Comparison of ENCODE assay signal across 8 mouse cellular contexts in genomic region chr16:44725286-44726223, GRCm38 (mm10). TPM values are rescaled to one million over a fixed set of nuclear protein-coding genes. Genes with fewer than 3 reads are reported as not detected.
DNase-seq lines count a peak whose midpoint lies in the region; ATAC-seq and TF ChIP-seq lines count a peak whose summit lies in the region.

No protein-coding gene starts in this region.

- H3K4me3 ChIP-seq in cerebellum, adult 2 months (replicated peaks; ENCODE audit: insufficient read depth, low read depth, low read length), result no peak overlapping the region
- peak overlapping the region; percentile 87 for H3K4me3 ChIP-seq in forebrain, postnatal 0 days (ENCODE audit: low read depth, low read length)
- H3K4me3 ChIP-seq in layer of hippocampus, adult 2 months, result peak overlapping the region; percentile 77
- no peak overlapping the region for H3K4me3 ChIP-seq in lung, adult 2 months (replicated peaks; ENCODE audit: extremely low read depth, low read depth, low read length)
- H3K4me3 ChIP-seq in neural tube, embryonic 15.5 days (replicated peaks), result peak overlapping the region; percentile 87

- H3K4me2 ChIP-seq in forebrain, postnatal 0 days (ENCODE audit: low read depth), result peak overlapping the region; percentile 67
- H3K4me2 ChIP-seq in neural tube, embryonic 15.5 days, result peak overlapping the region; percentile 80

- WGBS in cerebellum, adult 2 months, result 35% methylated on average over 14 of the region's 14 CpGs
- 48% methylated on average over 14 of the region's 14 CpGs for WGBS in forebrain, postnatal 0 days
- WGBS in lung, adult 2 months, result 30% methylated on average over 14 of the region's 14 CpGs
- WGBS in neural tube, embryonic 15.5 days, result 48% methylated on average over 14 of the region's 14 CpGs

- peak; percentile 84 for TF ChIP-seq CTCF in cerebellum, adult 2 months (IDR thresholded peaks at IDR 0.05; ENCODE audit: borderline replicate concordance, insufficient read depth, low read depth, low read length)
- peak; percentile 88 for TF ChIP-seq CTCF in forebrain, postnatal 0 days (IDR thresholded peaks at IDR 0.05; ENCODE audit: low read depth)
- peak; percentile 95 for TF ChIP-seq CTCF in layer of hippocampus, adult 2 months (conservative IDR thresholded peaks at IDR 0.05)
- peak; percentile 89 for TF ChIP-seq CTCF in lung, adult 2 months (IDR thresholded peaks at IDR 0.05; ENCODE audit: insufficient read depth, low read length)

- H3K27me3 ChIP-seq in cerebellum, adult 2 months (ENCODE audit: control insufficient read depth, insufficient read depth, low read length), result no peaks in the 10 kb centered on the region
- no peaks in the 10 kb centered on the region for H3K27me3 ChIP-seq in forebrain, postnatal 0 days (ENCODE audit: insufficient read depth, low read length)
- no peaks in the 10 kb centered on the region for H3K27me3 ChIP-seq in neural tube, embryonic 15.5 days (replicated peaks)

- peak; percentile 86 for DNase-seq in Muller cell, postnatal 12 days (ENCODE audit: inconsistent ontology term)
- peak; percentile 70 to 88 for DNase-seq in cerebellum, adult 2 months
- peak; percentile 88 for DNase-seq in forebrain, postnatal 0 days
- DNase-seq in layer of hippocampus, adult 2 months (ENCODE audit: low spot score in 2 of 2), result peak; percentile 83 to 86
- DNase-seq in lung, adult 2 months, result peak; percentile 47
- DNase-seq in thymus, postnatal 0 days (ENCODE audit: low spot score), result peak; percentile 74

- H3K36me3 ChIP-seq in forebrain, postnatal 0 days (ENCODE audit: insufficient read depth), result no peaks in the 10 kb centered on the region; the same call in 1 of the 2 replicates
- H3K36me3 ChIP-seq in neural tube, embryonic 15.5 days, result 0 out of 2 replicates have a peak, but pooled peaks cover 4% of the 10 kb centered on the region

- no peak overlapping the region for H3K27ac ChIP-seq in cerebellum, adult 2 months (ENCODE audit: insufficient read depth, low read length)
- H3K27ac ChIP-seq in forebrain, postnatal 0 days (ENCODE audit: low read depth, low read length), result 0 out of 2 replicates have a peak overlapping the region, but pooled peaks have one; percentile 90
- peak overlapping the region; percentile 94 for H3K27ac ChIP-seq in layer of hippocampus, adult 2 months
- H3K27ac ChIP-seq in neural tube, embryonic 15.5 days (replicated peaks), result peak overlapping the region; percentile 96; the same call in 1 of the 2 replicates

- peak overlapping the region; percentile 78; the same call in 1 of the 2 replicates for H3K9ac ChIP-seq in forebrain, postnatal 0 days
- peak overlapping the region; percentile 96 for H3K9ac ChIP-seq in neural tube, embryonic 15.5 days (replicated peaks)

- H3K4me1 ChIP-seq in cerebellum, adult 2 months (ENCODE audit: control insufficient read depth, insufficient read depth, low read length), result peaks cover 2% of the 10 kb centered on the region; the same call in 1 of the 2 replicates
- peaks cover 6% of the 10 kb centered on the region; the same call in 1 of the 2 replicates for H3K4me1 ChIP-seq in forebrain, postnatal 0 days (ENCODE audit: insufficient read depth)
- H3K4me1 ChIP-seq in lung, adult 2 months (ENCODE audit: control insufficient read depth, insufficient read depth, low read length), result peaks cover 9% of the 10 kb centered on the region
- peaks cover 27% of the 10 kb centered on the region for H3K4me1 ChIP-seq in neural tube, embryonic 15.5 days

- no peak for ATAC-seq in forebrain, postnatal 0 days
- peak; percentile 58 to 63; a peak in 3 of 4 replicates for ATAC-seq in hematopoietic stem cell, adult 5-6 weeks (replicated peaks in 1 of 2; ENCODE audit: insufficient read depth in 1 of 2, low FRiP score in 2 of 2, low TSS enrichment in 1 of 2, low read depth in 1 of 2, poor library complexity in 2 of 2, severe bottlenecking in 2 of 2)
- no peak for ATAC-seq in neural tube, embryonic 15.5 days (ENCODE audit: low FRiP score)

- TF ChIP-seq POLR2A in cerebellum, adult 2 months (IDR thresholded peaks at IDR 0.05; ENCODE audit: borderline replicate concordance, insufficient read depth, low read length), result no peak
- no peak for TF ChIP-seq POLR2A in lung, adult 2 months (IDR thresholded peaks at IDR 0.05; ENCODE audit: borderline replicate concordance, extremely low read depth, low read depth, low read length)

- no peaks in the 10 kb centered on the region for H3K9me3 ChIP-seq in forebrain, postnatal 0 days (ENCODE audit: low read length)
- H3K9me3 ChIP-seq in neural tube, embryonic 15.5 days (replicated peaks), result no peaks in the 10 kb centered on the region

RNA-seq across cellular contexts. Expression of gene Nepro, which starts 1.5 kb away (rescaled TPM):
- polyA plus RNA-seq in cerebellum, adult 2 months (2012; rRNA removed), result 3.9 and 5.0 TPM in 2 replicates
- 4.0 and 5.4 TPM in 2 replicates for total RNA-seq in forebrain, postnatal 0 days (2014; rRNA removed)
- polyA plus RNA-seq in forebrain, postnatal 0 days (2015; fragmentation: Nextera tagmentation; extraction: Ambion mirVana), result 1.7 and 2.2 TPM in 2 replicates
- total RNA-seq in hematopoietic stem cell, adult 5-6 weeks (2017), result 22.8 and 24.0 TPM in 2 replicates
- 1 to 10 TPM; 5.7 to 6.5 TPM for total RNA-seq in layer of hippocampus, adult 2 months (2021)
- 3.1 and 3.2 TPM in 2 replicates for polyA plus RNA-seq in lung, adult 2 months (2012; rRNA removed)
- polyA plus RNA-seq in neural tube, embryonic 15.5 days (2015; fragmentation: Nextera tagmentation; extraction: Ambion mirVana), result 3.4 and 4.5 TPM in 2 replicates
- 4.8 and 5.8 TPM in 2 replicates for polyA plus RNA-seq in thymus, postnatal 0 days (2015; fragmentation: Nextera tagmentation; extraction: Ambion mirVana)

RNA-seq across cellular contexts. Expression of gene Gtpbp8, which starts 20.6 kb away (rescaled TPM):
- polyA plus RNA-seq in cerebellum, adult 2 months (2012; rRNA removed), result 19.2 and 22.5 TPM in 2 replicates
- 28.6 and 45.3 TPM in 2 replicates for total RNA-seq in forebrain, postnatal 0 days (2014; rRNA removed)
- 26.9 and 32.0 TPM in 2 replicates for polyA plus RNA-seq in forebrain, postnatal 0 days (2015; fragmentation: Nextera tagmentation; extraction: Ambion mirVana)
- total RNA-seq in hematopoietic stem cell, adult 5-6 weeks (2017), result 15.5 and 15.8 TPM in 2 replicates
- 10 to 100 TPM; 29.6 to 31.9 TPM for total RNA-seq in layer of hippocampus, adult 2 months (2021)
- polyA plus RNA-seq in lung, adult 2 months (2012; rRNA removed), result 4.2 and 6.5 TPM in 2 replicates
- polyA plus RNA-seq in neural tube, embryonic 15.5 days (2015; fragmentation: Nextera tagmentation; extraction: Ambion mirVana), result 35.3 and 36.1 TPM in 2 replicates
- polyA plus RNA-seq in thymus, postnatal 0 days (2015; fragmentation: Nextera tagmentation; extraction: Ambion mirVana), result 26.8 and 28.0 TPM in 2 replicates

RNA-seq across cellular contexts. Expression of gene Cd200r1, which starts 40.0 kb away (rescaled TPM):
- polyA plus RNA-seq in cerebellum, adult 2 months (2012; rRNA removed), result 0.18 and 0.24 TPM in 2 replicates
- 0.69 and 1.5 TPM in 2 replicates for total RNA-seq in forebrain, postnatal 0 days (2014; rRNA removed)
- polyA plus RNA-seq in forebrain, postnatal 0 days (2015; fragmentation: Nextera tagmentation; extraction: Ambion mirVana), result 0.34 and 0.36 TPM in 2 replicates
- total RNA-seq in hematopoietic stem cell, adult 5-6 weeks (2017), result 7.0 and 10.0 TPM in 2 replicates
- total RNA-seq in layer of hippocampus, adult 2 months (2021), result under 1 TPM in 1 of 2 experiments, not detected in 1; 0.26 TPM
- 1.9 and 2.7 TPM in 2 replicates for polyA plus RNA-seq in lung, adult 2 months (2012; rRNA removed)
- polyA plus RNA-seq in neural tube, embryonic 15.5 days (2015; fragmentation: Nextera tagmentation; extraction: Ambion mirVana), result 0.59 and 0.66 TPM in 2 replicates
- 1.8 and 2.7 TPM in 2 replicates for polyA plus RNA-seq in thymus, postnatal 0 days (2015; fragmentation: Nextera tagmentation; extraction: Ambion mirVana)

Comparison
In these comparisons a context has a peak if more than half of its experiments do, and no peak if none do; other contexts are left out.
1. H3K4me3 ChIP-seq: peak in forebrain, postnatal 0 days (single experiment), layer of hippocampus, adult 2 months (single experiment) and neural tube, embryonic 15.5 days (single experiment); none in cerebellum, adult 2 months (single experiment) and lung, adult 2 months (single experiment).
2. ATAC-seq: peak in hematopoietic stem cell, adult 5-6 weeks (2 of 2); none in forebrain, postnatal 0 days (single experiment) and neural tube, embryonic 15.5 days (single experiment).
3. Peak in every context shown above with its lines, with median percentiles within 50 percentile points of each other: DNase-seq and CTCF ChIP-seq.